Mouse (Mus musculus) MEL (cell line): Measurements from ENCODE around the gene Apbb1. TPM values are rescaled to one million over a fixed set of nuclear protein-coding genes. Genes with fewer than 3 reads are reported as not detected.

ENCODE experiments used
- DNase-seq: peaks from one replicate; pipeline ENCODE4 v3.0.0; 2011; ENCODE audit warnings: low read depth, low spot score
- H3K27ac ChIP-seq: 2 replicates; pipeline ENCODE4 v1.5.1; 2012; ENCODE audit warnings: low read depth, mild to moderate bottlenecking, control low read depth, low read length, moderate library complexity; ENCODE audit not compliant: control insufficient read depth
- H3K27me3 ChIP-seq, 2 experiments: fragments of 150-350 bp in 1 of 2; sonication (generic) in 1 of 2; 2 replicates each; pipeline ENCODE4 v1.6.1; 2012; ENCODE audit warnings: low read length in 2 of 2, mild to moderate bottlenecking in 2 of 2, improper control_type of control experiment in 1 of 2, moderate library complexity in 1 of 2; ENCODE audit not compliant: insufficient read depth in 2 of 2, control insufficient read depth in 1 of 2
- H3K36me3 ChIP-seq, 2 experiments: 2 replicates each; pipeline ENCODE4 v1.6.1; 2012 to 2014; ENCODE audit warnings: low read length in 2 of 2, improper control_type of control experiment in 1 of 2, inconsistent platforms in 1 of 2, mild to moderate bottlenecking in 1 of 2; ENCODE audit not compliant: insufficient read depth in 2 of 2, control insufficient read depth in 1 of 2
- H3K4me1 ChIP-seq, 2 experiments: fragments of 150-350 bp in 1 of 2; sonication (generic) in 1 of 2; 2 replicates each; pipeline ENCODE4 v1.6.1; 2012; ENCODE audit warnings: low read length in 2 of 2, improper control_type of control experiment in 1 of 2, mild to moderate bottlenecking in 1 of 2; ENCODE audit not compliant: insufficient read depth in 2 of 2, control insufficient read depth in 1 of 2
- H3K4me3 ChIP-seq, 2 experiments: fragments of 150-350 bp in 1 of 2; sonication (generic) in 1 of 2; 2 replicates each; pipeline ENCODE4 v1.5.1; 2012; ENCODE audit warnings: low read depth in 2 of 2, low read length in 2 of 2, mild to moderate bottlenecking in 2 of 2, moderate library complexity in 2 of 2, control low read depth in 1 of 2, improper control_type of control experiment in 1 of 2; ENCODE audit not compliant: control insufficient read depth in 1 of 2, insufficient read depth in 1 of 2
- H3K79me2 ChIP-seq: 2 replicates; pipeline ENCODE4 v1.6.1; 2012; ENCODE audit warnings: mild to moderate bottlenecking, low read length, moderate library complexity; ENCODE audit not compliant: control insufficient read depth, poor library complexity, insufficient read depth
- H3K9ac ChIP-seq: 2 replicates; pipeline ENCODE4 v1.6.1; 2012; ENCODE audit warnings: low read depth, mild to moderate bottlenecking, control low read depth, low read length, moderate library complexity; ENCODE audit not compliant: control insufficient read depth, poor library complexity, severe bottlenecking
- H3K9me3 ChIP-seq: fragments of 150-350 bp; sonication (generic); replicated peaks from 2 replicates; pipeline ENCODE4 v1.6.1; 2012; ENCODE audit warnings: mild to moderate bottlenecking, low read length, improper control_type of control experiment, moderate library complexity; ENCODE audit not compliant: insufficient read depth
- CHD1 ChIP-seq: IDR thresholded peaks from 2 replicates; pipeline ENCODE4 v1.6.1; 2012; ENCODE audit warnings: low read depth, mild to moderate bottlenecking, inconsistent platforms, low read length, improper control_type of control experiment
- CHD2 ChIP-seq: IDR thresholded peaks from 2 replicates; pipeline ENCODE4 v1.6.1; 2011; ENCODE audit warnings: low read length, improper control_type of control experiment
- ELF1 ChIP-seq: IDR thresholded peaks from 2 replicates; pipeline ENCODE4 v1.6.1; 2014; ENCODE audit warnings: low read depth, mild to moderate bottlenecking, inconsistent platforms, low read length, improper control_type of control experiment, moderate library complexity
- EP300 ChIP-seq, 2 experiments: IDR thresholded peaks; 2 replicates each; pipeline ENCODE4 v1.6.1; 2011; ENCODE audit warnings: improper control_type of control experiment in 2 of 2, low read length in 2 of 2, low read depth in 1 of 2, mild to moderate bottlenecking in 1 of 2
- ETS1 ChIP-seq: IDR thresholded peaks from 2 replicates; pipeline ENCODE4 v1.6.1; 2012; ENCODE audit warnings: low read depth, mild to moderate bottlenecking, inconsistent platforms, low read length, improper control_type of control experiment, moderate library complexity
- HCFC1 ChIP-seq: IDR thresholded peaks from 2 replicates; pipeline ENCODE4 v1.6.1; 2012; ENCODE audit warnings: low read depth, mild to moderate bottlenecking, inconsistent platforms, low read length, improper control_type of control experiment, moderate library complexity
- KAT2A ChIP-seq: conservative IDR thresholded peaks from 2 replicates; pipeline ENCODE4 v1.6.1; 2012; ENCODE audit warnings: low read depth, low read length, improper control_type of control experiment, inconsistent platforms
- MAFK ChIP-seq: IDR thresholded peaks from 2 replicates; pipeline ENCODE4 v1.6.1; 2011; ENCODE audit warnings: low read depth, mild to moderate bottlenecking, low read length, improper control_type of control experiment, borderline replicate concordance
- MAZ ChIP-seq: IDR thresholded peaks from 2 replicates; pipeline ENCODE4 v1.6.1; 2012; ENCODE audit warnings: low read depth, mild to moderate bottlenecking, inconsistent platforms, low read length, improper control_type of control experiment
- MXI1 ChIP-seq: IDR thresholded peaks from 2 replicates; pipeline ENCODE4 v1.6.1; 2011; ENCODE audit warnings: mild to moderate bottlenecking, low read depth, low read length, improper control_type of control experiment
- POLR2A ChIP-seq, 2 experiments: IDR thresholded peaks; 2 replicates each; pipeline ENCODE4 v1.6.1; 2011 to 2012; ENCODE audit warnings: low read length in 2 of 2, mild to moderate bottlenecking in 2 of 2, control low read depth in 1 of 2, improper control_type of control experiment in 1 of 2, low read depth in 1 of 2, moderate library complexity in 1 of 2; ENCODE audit not compliant: control insufficient read depth in 1 of 2, insufficient read depth in 1 of 2, poor library complexity in 1 of 2
- POLR2AphosphoS2 ChIP-seq: IDR thresholded peaks from 2 replicates; pipeline ENCODE4 v1.6.1; 2011; ENCODE audit warnings: low read length, improper control_type of control experiment
- POLR2AphosphoS5 ChIP-seq: IDR thresholded peaks from 2 replicates; pipeline ENCODE4 v1.6.1; 2012; ENCODE audit warnings: low read depth, borderline replicate concordance, mild to moderate bottlenecking, inconsistent platforms, low read length, moderate library complexity, mixed read lengths
- SMC3 ChIP-seq: IDR thresholded peaks from 2 replicates; pipeline ENCODE4 v1.6.1; 2011; ENCODE audit warnings: low read depth, low read length, improper control_type of control experiment
- TBP ChIP-seq: IDR thresholded peaks from 2 replicates; pipeline ENCODE4 v1.8.0; 2011; ENCODE audit warnings: low read depth, low read length, improper control_type of control experiment
- TCF12 ChIP-seq: IDR thresholded peaks from 2 replicates; pipeline ENCODE4 v1.6.1; 2014; ENCODE audit warnings: low read depth, mild to moderate bottlenecking, inconsistent platforms, low read length, improper control_type of control experiment, moderate library complexity
- UBTF ChIP-seq: IDR thresholded peaks from 2 replicates; pipeline ENCODE4 v1.6.1; 2012; ENCODE audit warnings: low read depth, mild to moderate bottlenecking, inconsistent platforms, low read length, improper control_type of control experiment, moderate library complexity, borderline replicate concordance; ENCODE audit not compliant: insufficient read depth
- USF1 ChIP-seq: IDR thresholded peaks from 2 replicates; pipeline ENCODE4 v1.6.1; 2014; ENCODE audit warnings: low read depth, mild to moderate bottlenecking, inconsistent platforms, low read length, improper control_type of control experiment, moderate library complexity
- ZC3H11A ChIP-seq: IDR thresholded peaks from 2 replicates; pipeline ENCODE4 v1.6.1; 2012; ENCODE audit warnings: low read depth, mild to moderate bottlenecking, inconsistent platforms, low read length, improper control_type of control experiment
- ZMIZ1 ChIP-seq: IDR thresholded peaks from 2 replicates; pipeline ENCODE4 v1.6.1; 2012; ENCODE audit warnings: low read depth, mild to moderate bottlenecking, inconsistent platforms, low read length, improper control_type of control experiment, moderate library complexity
- polyA plus RNA-seq, 2 experiments: library from polyadenylated mRNA; stranded (reverse) in 1 of 2; unstranded in 1 of 2; fragments of >175 nt in 1 of 2; fragments of >200 nt in 1 of 2; gene quantifications; 2 replicates each; pipeline versions ENCODE4 v1.2.1 to v1.2.4; 2012; ENCODE audit warnings: low replicate concordance in 2 of 2, low read depth in 1 of 2; ENCODE audit not compliant: insufficient read length in 2 of 2, insufficient read depth in 1 of 2, missing spikeins in 1 of 2
- total RNA-seq: library from RNA; depleted of rRNA; stranded (reverse); fragments of 300-350 nt; gene quantifications from 2 replicates; pipeline ENCODE4 v1.2.3, GENCODE M21; 2012

Gene Apbb1
- total and polyA plus RNA-seq, 3 experiments, result 0.13 TPM; not detected in 2

DNA sequence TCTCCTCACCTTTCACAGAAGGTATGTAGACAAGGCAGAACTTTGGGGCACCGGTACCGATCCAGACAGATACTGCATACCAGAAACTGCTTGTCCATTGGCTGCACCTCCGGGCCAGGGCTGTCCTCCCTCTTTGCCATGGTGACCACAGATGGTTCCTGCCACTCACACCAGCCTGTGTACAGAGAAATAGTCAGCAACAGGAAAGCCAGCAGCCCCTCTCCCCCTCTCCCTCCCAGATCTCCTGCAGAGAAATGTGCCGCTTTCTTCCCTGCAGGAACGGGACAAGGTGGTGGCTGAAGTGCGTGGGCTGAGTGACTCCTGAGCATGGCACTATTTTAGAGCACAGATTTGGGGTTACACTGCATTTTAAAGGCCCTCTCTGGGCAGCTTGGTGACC is 43.9 kb upstream of the Apbb1 start:
- Histone ChIP-seq H3K27ac (no peak overlapping the region), H3K4me1 (no peaks in the 10 kb centered on the region), H3K27me3 (no peaks in the 10 kb centered on the region), H3K9ac (no peak overlapping the region), H3K79me2 (no peaks in the 10 kb centered on the region), H3K9me3 (no peaks in the 10 kb centered on the region), H3K36me3 (no peaks in the 10 kb centered on the region), H3K4me3 (no peak overlapping the region)
- no peak for TF ChIP-seq SMC3
- TF ChIP-seq POLR2A (IDR thresholded peaks at IDR 0.05; ENCODE audit: control insufficient read depth in 1 of 2, insufficient read depth in 1 of 2, low read depth in 1 of 2, low read length in 2 of 2, poor library complexity in 1 of 2), result no peak
- no peak for TF ChIP-seq POLR2AphosphoS5
- TF ChIP-seq CHD2, result no peak
- no peak for TF ChIP-seq MXI1
- no peak for TF ChIP-seq TBP
- TF ChIP-seq MAFK, result no peak
- no peak for TF ChIP-seq CHD1
- TF ChIP-seq TCF12, result no peak
- no peak for TF ChIP-seq HCFC1
- no peak for TF ChIP-seq UBTF
- TF ChIP-seq ELF1, result no peak
- TF ChIP-seq EP300 (IDR thresholded peaks at IDR 0.05; ENCODE audit: low read depth in 1 of 2, low read length in 2 of 2), result no peak
- no peak for TF ChIP-seq ZMIZ1
- no peak for DNase-seq

DNA sequence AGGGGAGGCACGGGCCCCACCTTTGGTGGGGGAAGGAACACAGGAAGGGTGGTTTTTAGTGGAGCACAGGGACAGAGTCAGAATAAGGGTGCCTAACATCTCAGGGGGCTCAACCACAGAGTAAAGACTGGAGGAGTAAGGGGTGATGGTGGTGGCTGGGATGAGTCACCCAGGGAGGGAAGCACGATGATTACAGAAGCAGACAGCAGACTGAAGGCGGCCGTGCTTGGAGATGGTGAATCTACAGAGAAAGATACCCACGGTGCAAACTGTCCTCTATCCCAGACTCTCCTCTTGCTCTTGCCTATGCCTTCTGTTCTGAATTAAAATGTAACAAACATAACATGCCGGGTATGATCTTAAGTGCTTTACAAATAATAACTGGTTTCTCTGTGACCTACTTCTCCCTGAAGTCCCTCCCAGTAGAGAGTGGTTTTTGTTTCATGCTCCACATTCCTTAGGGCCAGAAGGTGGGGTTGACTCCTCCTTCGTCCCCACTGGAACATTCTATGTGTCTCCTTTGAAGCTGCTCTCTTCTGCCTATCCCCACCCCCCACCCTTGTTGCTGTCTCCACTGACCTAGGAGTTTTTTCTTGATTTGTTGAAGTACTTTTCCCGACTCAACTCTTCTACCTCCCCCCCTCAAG is 40.3 kb upstream of the Apbb1 start:
- no peaks in the 10 kb centered on the region for H3K27me3 ChIP-seq
- H3K9me3 ChIP-seq, result no peaks in the 10 kb centered on the region
- TF ChIP-seq ZC3H11A (no peak), POLR2AphosphoS2 (no peak), ETS1 (no peak), TCF12 (no peak), EP300 (IDR thresholded peaks at IDR 0.05; ENCODE audit: low read depth in 1 of 2, low read length in 2 of 2) (no peak), KAT2A (no peak), MAZ (no peak), USF1 (no peak), HCFC1 (no peak)
- TF ChIP-seq, all 39 proteins: peak for 0
- H3K4me3 ChIP-seq, result no peak overlapping the region
- H3K9ac ChIP-seq, result no peak overlapping the region
- H3K36me3 ChIP-seq, result no peaks in the 10 kb centered on the region
- H3K4me1 ChIP-seq, result no peaks in the 10 kb centered on the region
- no peak overlapping the region for H3K27ac ChIP-seq
- DNase-seq, result no peak
- H3K79me2 ChIP-seq, result no peaks in the 10 kb centered on the region
